Mouse (Mus musculus) lung, postnatal 4 days (tissue): Measurements from ENCODE around the gene Fam53b.

Experiments
- DNase-seq, 2 experiments: peaks; one replicate each; pipeline ENCODE4 v3.0.0; 2021

Fam53b gene

DNA sequence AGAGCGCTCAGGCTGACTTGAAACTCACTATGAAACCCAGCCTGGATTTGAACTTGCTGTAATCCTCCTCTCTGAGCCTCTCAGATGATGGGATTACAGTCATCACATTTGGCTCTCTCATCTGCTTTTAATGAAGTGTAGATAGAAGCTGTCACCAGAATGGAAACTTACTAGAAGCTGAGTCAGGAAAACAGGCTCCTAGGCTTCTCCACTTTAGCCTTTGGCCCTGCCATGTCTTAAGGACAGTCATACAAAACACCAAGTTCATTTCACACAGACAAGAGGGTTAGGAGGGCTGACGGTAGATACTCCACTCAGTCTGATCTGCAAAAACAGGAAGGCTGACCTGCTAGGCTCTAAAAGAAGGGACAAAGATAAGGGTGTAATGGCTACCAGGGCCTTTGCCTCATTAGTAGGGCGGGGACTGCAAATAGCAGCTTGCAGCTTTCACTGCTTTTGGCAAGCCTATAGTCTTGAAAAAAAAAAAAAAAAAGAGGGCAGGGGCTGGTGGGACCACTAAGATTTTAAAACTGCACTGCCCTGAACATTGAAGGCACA, 48.0 kb downstream of the Fam53b start:
- DNase-seq = no peak

DNA sequence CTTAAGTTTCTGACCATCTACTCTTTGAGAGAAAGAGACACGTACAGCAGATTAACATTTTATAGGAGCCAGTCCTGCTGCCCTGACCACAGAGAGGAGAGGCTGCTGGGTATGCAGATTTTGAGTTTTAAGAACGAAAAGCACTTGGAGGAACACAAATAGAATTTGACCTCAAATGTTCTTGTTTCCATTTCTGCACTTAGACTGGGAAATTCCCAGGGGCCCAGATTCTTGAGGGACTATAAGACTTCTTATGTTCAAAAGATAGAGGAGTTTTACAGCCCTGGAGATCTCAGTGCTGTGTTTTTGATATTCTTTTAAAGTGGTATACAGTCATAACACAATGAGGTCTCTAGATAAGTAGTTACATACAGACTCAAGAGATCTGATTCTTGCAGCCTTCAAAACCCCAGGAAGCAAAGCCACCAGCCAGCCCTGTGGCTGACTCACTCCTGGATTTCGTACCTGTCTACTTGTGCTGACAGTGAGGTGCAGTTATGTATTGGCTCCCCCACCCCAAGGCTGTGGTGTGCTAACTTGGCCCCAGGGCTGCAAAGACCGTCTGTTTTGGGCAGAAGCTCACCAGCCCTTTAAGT, 48.7 kb downstream of the Fam53b start:
- no peak for DNase-seq

GRCm38 (mm10) chr7:132764314-132764713, 49.4 kb downstream of the Fam53b start:
- DNase-seq = no peak

DNA sequence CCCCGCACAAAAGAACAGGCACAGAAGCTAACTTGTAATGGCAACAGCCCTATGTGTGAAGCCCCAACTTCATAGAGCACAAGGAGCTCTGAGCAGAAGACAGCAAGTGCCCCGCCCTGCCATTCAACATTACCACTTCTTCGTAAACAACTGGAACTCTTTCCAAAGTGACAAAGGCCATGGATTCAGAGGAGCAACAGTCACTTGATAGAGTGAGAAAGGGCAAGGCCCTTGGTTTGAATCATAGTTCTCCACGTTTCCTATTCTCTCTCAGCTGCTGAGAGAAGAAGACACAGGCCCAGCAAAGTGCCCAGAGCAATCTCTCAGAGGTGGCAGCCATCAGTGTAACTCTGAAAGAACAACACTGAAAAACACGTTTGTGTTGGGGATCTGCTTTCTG, 49.8 kb downstream of the Fam53b start:
- no peak for DNase-seq

DNA sequence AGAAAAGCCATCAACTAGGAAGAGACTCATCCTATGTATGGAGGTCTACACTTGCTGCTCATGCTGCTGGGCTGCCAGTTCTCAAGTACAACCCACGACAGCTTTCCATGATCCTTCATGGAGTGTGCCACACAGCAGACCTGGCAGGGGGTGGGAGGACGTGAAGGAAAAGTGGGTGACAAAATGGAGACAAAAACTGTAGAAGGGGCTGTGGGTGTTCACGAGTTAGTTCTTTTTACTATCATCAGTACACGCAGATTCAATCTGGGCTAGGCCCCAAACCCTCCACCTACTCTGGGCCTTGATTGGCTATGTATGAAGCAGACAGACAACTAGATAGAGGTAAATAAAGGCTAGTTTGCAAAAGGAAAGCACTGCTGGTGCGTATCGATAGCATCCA, 50.3 kb downstream of the Fam53b start:
- DNase-seq = no peak

DNA sequence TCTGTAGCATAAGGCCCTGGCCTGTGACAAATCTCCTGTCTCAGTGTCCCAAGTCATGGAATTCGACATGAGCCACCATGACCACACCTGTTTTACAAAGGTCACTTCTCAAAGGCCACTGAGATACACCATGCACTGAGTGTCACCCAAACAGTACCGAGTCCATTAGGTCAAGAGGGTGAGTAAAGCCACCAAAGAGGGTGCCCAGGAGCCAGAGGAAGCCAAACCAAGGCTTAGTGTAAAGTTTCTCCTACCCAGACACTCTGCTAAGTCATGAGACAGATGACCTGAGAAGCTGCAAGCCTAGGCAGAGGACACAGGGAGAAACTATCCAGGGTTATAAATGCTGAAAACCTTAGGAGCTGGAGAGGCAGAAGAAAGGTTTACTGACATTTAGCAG, 52.3 kb downstream of the Fam53b start:
- no peak for DNase-seq

DNA sequence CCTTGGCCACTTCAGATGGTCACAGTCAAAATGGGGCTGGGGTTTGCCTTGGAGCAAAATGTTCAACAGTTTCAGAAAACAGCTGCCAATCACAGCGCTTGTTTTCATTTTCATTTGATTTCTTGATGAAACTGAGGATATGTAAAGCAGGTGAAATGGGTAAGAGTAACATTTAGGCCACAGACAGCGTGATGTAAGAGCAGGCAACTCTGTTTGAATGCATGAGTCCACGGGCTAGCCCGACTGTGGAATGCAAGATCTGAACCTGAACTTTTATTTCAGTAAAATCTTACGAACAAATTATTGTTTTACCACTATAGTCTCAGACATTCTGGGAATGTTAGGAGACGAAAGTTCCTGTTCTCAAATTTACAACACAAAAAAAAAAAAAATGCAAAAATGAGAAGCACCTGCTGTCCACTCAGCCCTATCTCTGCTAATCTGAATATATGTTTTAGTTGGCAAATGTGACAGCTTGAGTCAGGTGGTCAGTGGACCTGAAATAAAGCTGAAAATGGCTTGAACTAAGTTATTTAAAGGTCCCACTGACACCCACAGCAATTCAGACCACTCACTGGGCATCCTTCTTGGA, 53.0 kb downstream of the Fam53b start:
- no peak for DNase-seq

DNA sequence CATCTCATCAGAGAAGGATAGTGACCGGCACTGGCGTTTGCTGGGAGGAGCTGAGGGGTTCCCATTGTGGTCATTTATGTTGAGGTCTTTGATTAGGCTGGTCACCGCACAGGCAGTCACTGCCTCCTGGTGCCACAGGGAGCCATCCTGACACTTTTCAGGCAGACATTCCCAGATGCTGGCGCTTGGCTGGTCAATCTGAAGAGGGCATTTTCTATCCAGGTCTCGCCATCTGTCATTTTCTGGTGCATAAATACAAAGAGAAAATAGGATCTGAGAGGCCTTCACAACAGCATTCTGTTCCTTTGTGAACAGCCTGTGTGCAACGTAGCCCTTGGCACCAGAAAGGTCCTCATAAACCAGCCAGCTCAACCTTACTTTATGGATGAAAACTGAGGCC, 53.8 kb downstream of the Fam53b start:
- DNase-seq = no peak

DNA sequence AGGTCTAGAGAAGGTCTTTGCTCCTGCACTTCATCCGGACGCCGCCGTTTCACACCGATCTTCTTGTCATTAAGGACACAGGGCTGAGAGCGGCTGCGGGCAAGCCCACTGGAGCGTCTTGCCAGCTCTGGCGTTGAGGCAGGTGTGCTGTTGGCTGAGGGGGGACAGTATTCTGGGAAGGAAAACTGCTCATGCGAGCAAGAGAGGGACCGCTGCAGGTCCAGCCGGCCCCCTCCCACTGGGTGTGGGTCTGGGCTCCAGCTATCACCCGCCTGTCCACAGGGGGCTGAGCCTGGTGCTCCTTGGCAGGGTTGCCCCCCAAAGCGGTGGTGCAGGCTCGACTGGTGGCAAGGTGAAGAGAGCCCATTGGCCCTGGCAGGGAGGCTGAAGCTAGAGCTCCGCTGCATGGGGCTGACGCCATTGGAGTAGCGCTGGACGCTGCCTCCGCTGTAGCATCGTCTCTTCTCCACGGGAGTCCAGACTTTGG, 54.2 kb downstream of the Fam53b start:
- DNase-seq = no peak

- no peak for DNase-seq
Observed at GRCm38 (mm10) chr7:132758875-132759274, 54.8 kb downstream of the Fam53b start.

- DNase-seq = no peak
Observed at GRCm38 (mm10) chr7:132756325-132756724, 57.4 kb downstream of the Fam53b start.

GRCm38 (mm10) chr7:132754389-132754750, 59.3 kb downstream of the Fam53b start:
- peak; percentile 47 to 71 for DNase-seq

- DNase-seq = no peak
Observed at GRCm38 (mm10) chr7:132753518-132754388, 59.9 kb downstream of the Fam53b start.

DNA sequence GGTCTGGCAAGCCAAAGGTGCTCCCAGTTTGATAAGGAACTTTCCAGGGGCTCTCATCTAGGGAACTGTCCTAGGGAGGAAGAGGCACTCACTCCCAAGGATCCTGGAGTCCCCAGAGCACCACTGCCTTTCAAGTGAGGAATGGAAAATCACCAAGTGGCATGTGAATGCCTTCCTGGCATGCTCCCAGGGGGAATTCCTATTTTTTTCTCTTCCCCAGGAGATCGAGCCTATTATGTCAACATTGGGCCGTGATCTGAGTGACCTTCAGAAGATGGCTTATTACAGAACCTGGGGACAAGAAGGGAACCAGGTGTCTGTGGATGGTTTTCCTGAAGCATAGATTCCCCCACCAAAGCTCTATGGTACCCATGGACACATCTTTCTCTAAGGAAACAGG, 62.0 kb downstream of the Fam53b start:
- DNase-seq = peak in 1 of 2 experiments; percentile 38

- no peak for DNase-seq
Observed at GRCm38 (mm10) chr7:132749504-132749903, 64.2 kb downstream of the Fam53b start.

GRCm38 (mm10) chr7:132748076-132748769, 65.5 kb downstream of the Fam53b start:
- no peak for DNase-seq

- DNase-seq = peak in 1 of 2 experiments; percentile 45
Observed at GRCm38 (mm10) chr7:132747096-132747495, 66.6 kb downstream of the Fam53b start.

DNA sequence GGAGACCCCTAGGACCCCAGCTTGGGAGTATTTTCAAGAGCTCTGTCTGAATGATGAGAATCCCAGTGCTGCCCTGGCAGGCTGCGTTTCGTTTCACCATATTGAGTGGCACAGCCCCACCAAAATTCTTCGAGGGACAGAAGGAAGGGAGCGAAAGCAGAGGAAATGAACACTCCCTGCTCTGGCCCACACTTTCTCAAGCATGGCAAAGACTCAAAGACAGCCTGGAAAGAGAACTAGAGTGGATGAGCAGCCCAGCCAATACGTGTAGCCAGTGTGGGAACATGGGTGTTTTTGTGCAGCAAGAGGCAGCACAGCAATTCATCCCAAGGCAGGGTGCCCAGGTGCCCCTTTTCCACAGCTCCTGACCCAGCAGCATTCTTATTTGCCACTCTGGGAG, 70.8 kb downstream of the Fam53b start:
- DNase-seq = no peak

GRCm38 (mm10) chr7:132739829-132740228, 73.9 kb downstream of the Fam53b start:
- DNase-seq = no peak

DNA sequence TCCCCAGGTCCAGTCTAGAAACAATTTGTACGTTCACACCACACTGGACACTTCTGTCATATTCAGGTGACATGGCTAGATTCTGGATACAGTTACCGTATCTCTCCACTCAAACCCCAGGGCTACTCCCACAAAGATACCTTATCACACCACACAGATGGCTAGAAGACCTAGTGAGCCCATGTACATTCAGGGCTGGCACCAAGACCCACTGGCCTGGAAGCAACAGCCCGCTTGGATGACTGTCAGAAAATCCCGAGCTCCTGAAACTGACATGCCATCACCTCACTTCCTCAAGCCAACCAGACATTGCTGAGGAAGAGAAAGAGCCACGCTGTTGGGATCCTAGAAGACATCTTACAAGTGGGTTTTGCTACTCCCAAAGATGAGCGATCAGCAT, 74.8 kb downstream of the Fam53b start:
- no peak for DNase-seq

DNA sequence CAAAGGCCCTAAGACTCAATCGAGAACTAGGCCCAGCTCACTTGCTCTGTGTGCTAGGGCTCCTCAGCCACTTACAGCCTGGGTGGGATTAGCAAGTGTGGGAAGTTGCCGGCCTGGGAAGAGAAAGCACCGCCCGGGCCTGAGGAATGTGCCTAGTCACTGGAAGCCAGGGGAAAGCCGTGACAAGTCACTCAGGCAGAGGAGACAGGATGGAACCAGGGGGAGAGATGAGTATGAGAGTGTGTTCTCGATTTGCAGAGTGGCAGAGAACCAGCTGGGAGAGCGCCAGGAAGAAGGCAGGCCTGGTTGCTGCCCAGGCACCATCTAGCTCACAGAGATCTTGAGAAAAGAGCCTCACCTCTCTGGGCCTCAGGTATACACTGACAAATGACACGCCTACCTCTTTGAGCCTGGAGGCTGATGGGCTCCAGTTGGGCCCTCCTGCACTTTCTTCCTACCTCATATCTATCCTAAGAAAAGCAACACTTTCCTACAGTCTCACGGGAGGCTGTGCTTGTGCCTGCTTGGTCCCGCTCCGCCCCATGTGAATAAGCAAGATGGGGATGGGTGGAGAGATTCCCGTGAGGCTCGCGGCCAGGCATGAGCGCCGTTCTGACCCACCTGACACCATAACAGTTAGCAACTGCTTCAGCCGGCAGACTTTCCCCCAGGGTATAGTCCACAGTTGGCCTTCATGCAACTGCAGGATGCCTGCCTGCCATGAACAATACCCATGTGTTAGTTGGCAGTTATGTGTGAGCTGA, 77.4 kb downstream of the Fam53b start:
- DNase-seq = peak; percentile 70 to 81

GRCm38 (mm10) chr7:132735145-132735544, 78.5 kb downstream of the Fam53b start:
- DNase-seq = peak; percentile 88 to 89
